Mouse (Mus musculus) intestine, embryonic 14.5 days (tissue): Measurements from ENCODE around the gene Drap1. TPM values are rescaled to one million over a fixed set of nuclear protein-coding genes. Genes with fewer than 3 reads are reported as not detected.

Source experiments
- ATAC-seq: fragments of 200-750 bp; cut with Nextera tagmentation; replicated peaks from 2 replicates; pipeline ENCODE4 v1.8.0; 2017; ENCODE audit warnings: low read depth, moderate number of reproducible peaks, moderate TSS enrichment, moderate library complexity; ENCODE audit not compliant: low FRiP score, low TSS enrichment
- DNase-seq: peaks from one replicate; pipeline ENCODE4 v3.0.0-alpha.2; 2018; ENCODE audit warnings: low spot score
- H3K27ac ChIP-seq: fragments of 300-500 bp; sonication (generic); 2 replicates; pipeline ENCODE4 v1.5.1; 2014; ENCODE audit warnings: low read depth, mild to moderate bottlenecking, control low read depth
- H3K27me3 ChIP-seq: fragments of 300-500 bp; sonication (generic); replicated peaks from 2 replicates; pipeline ENCODE4 v1.6.1; 2014; ENCODE audit warnings: low read length, control low read depth; ENCODE audit not compliant: control insufficient read depth, insufficient read depth
- H3K36me3 ChIP-seq: fragments of 300-500 bp; sonication (generic); 2 replicates; pipeline ENCODE4 v1.6.1; 2014; ENCODE audit warnings: low read length, control low read depth; ENCODE audit not compliant: control insufficient read depth, insufficient read depth
- H3K4me1 ChIP-seq: fragments of 300-500 bp; sonication (generic); replicated peaks from 2 replicates; pipeline ENCODE4 v1.6.1; 2014; ENCODE audit warnings: low read length, control low read depth, mixed read lengths; ENCODE audit not compliant: control insufficient read depth, insufficient read depth
- H3K4me2 ChIP-seq: fragments of 300-500 bp; sonication (generic); 2 replicates; pipeline ENCODE4 v1.6.1; 2014; ENCODE audit warnings: low read length
- H3K4me3 ChIP-seq: fragments of 300-500 bp; sonication (generic); 2 replicates; pipeline ENCODE4 v1.5.1; 2014; ENCODE audit warnings: low read depth, low read length, control low read depth, mixed read lengths
- H3K9ac ChIP-seq: fragments of 300-500 bp; sonication (generic); 2 replicates; pipeline ENCODE4 v1.6.1; 2014; ENCODE audit warnings: mild to moderate bottlenecking, low read length
- H3K9me3 ChIP-seq: fragments of 300-500 bp; sonication (generic); 2 replicates; pipeline ENCODE4 v1.6.1; 2016; ENCODE audit warnings: low read length, control low read depth; ENCODE audit not compliant: control insufficient read depth
- WGBS: fragments of 180-500 bp; shearing (Covaris S2); extraction: QIAGEN DNeasy Blood & Tissue Kit; methylation state at CpG from one replicate; pipeline ENCODE4 v1.1.7; 2014; 5-methylcytosine and 5-hydroxymethylcytosine counted together
- polyA plus RNA-seq: library from polyadenylated mRNA; unstranded; fragments of >200 nt; fragmentation: Nextera tagmentation; extraction: Ambion mirVana; gene quantifications from 2 replicates; pipeline ENCODE4 v1.2.1, GENCODE M21; 2014

Gene Drap1
- polyA plus RNA-seq, 1 experiment from 2014 or later, result 170 TPM

GRCm38 (mm10) chr19:5463212-5463611 is 38.4 kb upstream of the Drap1 start:
- H3K9ac ChIP-seq, result no peak overlapping the region
- H3K9me3 ChIP-seq, result no peaks in the 10 kb centered on the region
- H3K4me2 ChIP-seq, result no peak overlapping the region
- peaks cover 20% of the 10 kb centered on the region for H3K4me1 ChIP-seq
- no peaks in the 10 kb centered on the region for H3K27me3 ChIP-seq
- H3K27ac ChIP-seq, result no peak overlapping the region
- peaks cover 57% of the 10 kb centered on the region for H3K36me3 ChIP-seq
- WGBS, result 87% methylated on average over 9 of the region's 9 CpGs
- ATAC-seq (no peak), DNase-seq (no peak)
- H3K4me3 ChIP-seq, result no peak overlapping the region

GRCm38 (mm10) chr19:5461411-5461810 is 36.6 kb upstream of the Drap1 start:
- Histone ChIP-seq H3K36me3 (peaks cover 39% of the 10 kb centered on the region), H3K9ac (no peak overlapping the region; the same call in 1 of the 2 replicates), H3K4me3 (peak overlapping the region; percentile 91), H3K4me2 (peak overlapping the region; percentile 66), H3K4me1 (peaks cover 30% of the 10 kb centered on the region), H3K27ac (no peak overlapping the region), H3K27me3 (no peaks in the 10 kb centered on the region), H3K9me3 (no peaks in the 10 kb centered on the region)
- ATAC-seq, result no peak
- no peak for DNase-seq
- 88% methylated on average over 6 of the region's 6 CpGs for WGBS

GRCm38 (mm10) chr19:5460465-5460911 is 35.7 kb upstream of the Drap1 start, which contains the start of gene Fibp:
Gene Fibp (plus strand): TSS chr19:5460615.
- Histone ChIP-seq H3K9ac (peak within 1 kb of the TSS; percentile 70), H3K4me3 (peak within 1 kb of the TSS; percentile 91), H3K27ac (peak within 1 kb of the TSS; percentile 34; the same call in 1 of the 2 replicates), H3K4me2 (peak within 1 kb of the TSS; percentile 66), H3K9me3 (no peaks in the 10 kb centered on the region), H3K36me3 (peaks cover 30% of the 10 kb centered on the region), H3K4me1 (peaks cover 38% of the 10 kb centered on the region), H3K27me3 (no peaks in the 10 kb centered on the region)
- ATAC-seq, result peak; percentile 65
- DNase-seq, result peak; percentile 96
- WGBS, result under 1% methylated on average over 32 of the region's 32 CpGs

- no peak for ATAC-seq
- Histone ChIP-seq H3K36me3 (peaks cover 25% of the 10 kb centered on the region), H3K9ac (peak overlapping the region; percentile 70), H3K4me3 (peak overlapping the region; percentile 91), H3K4me2 (peak overlapping the region; percentile 66), H3K27ac (no peak overlapping the region; the same call in 1 of the 2 replicates), H3K9me3 (no peaks in the 10 kb centered on the region), H3K4me1 (peaks cover 44% of the 10 kb centered on the region), H3K27me3 (no peaks in the 10 kb centered on the region)
- no peak for DNase-seq
- WGBS, result 35% methylated on average over 3 of the region's 3 CpGs
Measured at GRCm38 (mm10) chr19:5459896-5460295, 35.1 kb upstream of the Drap1 start.

GRCm38 (mm10) chr19:5459019-5459418 is 34.2 kb upstream of the Drap1 start:
- Histone ChIP-seq H3K4me3 (no peak overlapping the region), H3K27ac (no peak overlapping the region), H3K27me3 (no peaks in the 10 kb centered on the region), H3K4me1 (peaks cover 40% of the 10 kb centered on the region), H3K4me2 (no peak overlapping the region), H3K9ac (no peak overlapping the region), H3K36me3 (peaks cover 26% of the 10 kb centered on the region), H3K9me3 (no peaks in the 10 kb centered on the region)
- ATAC-seq (no peak), DNase-seq (no peak)
- 72% methylated on average over 7 of the region's 7 CpGs for WGBS

- H3K4me2 ChIP-seq, result peak within 1 kb of the TSS; percentile 94
- no peaks in the 10 kb centered on the region for H3K27me3 ChIP-seq
- no peaks in the 10 kb centered on the region for H3K9me3 ChIP-seq
- peaks cover 37% of the 10 kb centered on the region for H3K4me1 ChIP-seq
- DNase-seq, result no peak
- H3K9ac ChIP-seq, result peak within 1 kb of the TSS; percentile 75
- H3K4me3 ChIP-seq, result peak within 1 kb of the TSS; percentile 72
- WGBS, result 9% methylated on average over 14 of the region's 14 CpGs
- peaks cover 27% of the 10 kb centered on the region for H3K36me3 ChIP-seq
- peak within 1 kb of the TSS; percentile 84 for H3K27ac ChIP-seq
- no peak for ATAC-seq
Measured at GRCm38 (mm10) chr19:5457746-5458442, 33.1 kb upstream of the Drap1 start, which contains the start of gene Ccdc85b. Gene Ccdc85b (minus strand): TSS chr19:5457894.

- H3K27me3 ChIP-seq, result no peaks in the 10 kb centered on the region
- no peaks in the 10 kb centered on the region for H3K9me3 ChIP-seq
- H3K4me1 ChIP-seq, result peaks cover 37% of the 10 kb centered on the region
- H3K4me2 ChIP-seq, result peak overlapping the region; percentile 94
- ATAC-seq (peak; percentile 89), DNase-seq (peak; percentile 93)
- H3K9ac ChIP-seq, result peak overlapping the region; percentile 75
- H3K36me3 ChIP-seq, result peaks cover 20% of the 10 kb centered on the region; the same call in 1 of the 2 replicates
- under 1% methylated on average over 70 of the region's 70 CpGs for WGBS
- H3K27ac ChIP-seq, result peak overlapping the region; percentile 84
- peak overlapping the region; percentile 72 for H3K4me3 ChIP-seq
Measured at GRCm38 (mm10) chr19:5456922-5457745, 32.4 kb upstream of the Drap1 start.

GRCm38 (mm10) chr19:5456241-5456921 is 31.6 kb upstream of the Drap1 start:
- peak overlapping the region; percentile 72 for H3K4me3 ChIP-seq
- peaks cover 20% of the 10 kb centered on the region; the same call in 1 of the 2 replicates for H3K36me3 ChIP-seq
- H3K27me3 ChIP-seq, result no peaks in the 10 kb centered on the region
- DNase-seq, result peak; percentile 69
- peak overlapping the region; percentile 84 for H3K27ac ChIP-seq
- WGBS, result 2% methylated on average over 26 of the region's 26 CpGs
- no peaks in the 10 kb centered on the region for H3K9me3 ChIP-seq
- peak; percentile 20; the same call in 1 of the 2 replicates for ATAC-seq
- peak overlapping the region; percentile 75 for H3K9ac ChIP-seq
- H3K4me2 ChIP-seq, result peak overlapping the region; percentile 94
- peaks cover 32% of the 10 kb centered on the region for H3K4me1 ChIP-seq
